Mouse (Mus musculus) lung, postnatal 0 days (tissue): ENCODE measurements around the gene Pdxp.

Experiments
- CTCF ChIP-seq: IDR thresholded peaks from 2 replicates; pipeline ENCODE4 v1.5.1; 2016; ENCODE audit warnings: antibody characterized with exemption, mild to moderate bottlenecking
- EP300 ChIP-seq: IDR thresholded peaks from 2 replicates; pipeline ENCODE4 v1.6.1; 2016; ENCODE audit warnings: antibody characterized with exemption, mild to moderate bottlenecking, control low read depth

GRCm38 (mm10) chr15:78926021-78926919, 12.6 kb downstream of the Pdxp start, which contains the start of gene Lgals1:
- no peak for TF ChIP-seq CTCF
- TF ChIP-seq EP300: no peak
